Mouse (Mus musculus): ENCODE data around the gene Cdkn1a.

- TF ChIP-seq CTCF (IDR thresholded peaks at IDR 0.05; ENCODE audit: control insufficient read depth, insufficient read depth, insufficient replicate concordance, low read depth, low read length) (no peak), POLR2A (IDR thresholded peaks at IDR 0.05; ENCODE audit: control insufficient read depth, low read depth, low read length) (no peak)
Observed at GRCm38 (mm10) chr17:29090776-29091175, at the start of gene Cdkn1a.

All from testis, adult 2 months (tissue).